Mouse (Mus musculus) stomach, postnatal 0 days (tissue): Measurements from ENCODE around the gene Ccnk.

Experiments used
- CTCF ChIP-seq: IDR thresholded peaks from 2 replicates; pipeline ENCODE4 v1.5.1; 2016; ENCODE audit warnings: antibody characterized with exemption, low read depth, mild to moderate bottlenecking, moderate library complexity
- EP300 ChIP-seq: optimal IDR thresholded peaks from 2 replicates; pipeline ENCODE3; 2016; ENCODE audit warnings: antibody characterized with exemption

DNA sequence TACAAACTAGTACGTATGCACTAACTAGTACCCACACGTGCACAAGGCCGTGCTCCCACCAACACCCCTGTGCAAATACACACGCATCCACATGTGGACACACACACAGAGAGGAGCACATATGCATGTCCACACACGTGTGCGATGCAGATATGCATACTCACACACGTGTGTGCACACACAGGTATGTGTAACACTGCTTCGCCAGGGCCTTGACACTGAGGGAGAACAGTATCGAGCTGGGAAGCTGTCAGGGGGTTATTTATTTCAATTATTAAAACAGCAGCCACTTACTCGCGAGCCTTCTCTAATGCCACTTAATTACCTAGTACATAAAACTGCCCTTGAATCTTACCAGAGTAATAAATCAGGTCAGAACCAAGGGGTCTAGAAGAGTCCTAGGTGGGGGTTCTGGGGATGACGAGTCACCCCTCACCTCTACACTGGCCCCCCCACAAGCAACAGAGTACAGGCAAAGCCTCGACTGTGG is 61.1 kb downstream of the Ccnk start:
- TF ChIP-seq CTCF, result no peak
- TF ChIP-seq EP300, result no peak
